Mouse (Mus musculus): ENCODE data around the gene Prame.
"Not testable (repeated sequence)": the region's sequence is repeated elsewhere in the genome, so short reads cannot be mapped to it uniquely, and the experiment has no call there.

Gene Prame

DNA sequence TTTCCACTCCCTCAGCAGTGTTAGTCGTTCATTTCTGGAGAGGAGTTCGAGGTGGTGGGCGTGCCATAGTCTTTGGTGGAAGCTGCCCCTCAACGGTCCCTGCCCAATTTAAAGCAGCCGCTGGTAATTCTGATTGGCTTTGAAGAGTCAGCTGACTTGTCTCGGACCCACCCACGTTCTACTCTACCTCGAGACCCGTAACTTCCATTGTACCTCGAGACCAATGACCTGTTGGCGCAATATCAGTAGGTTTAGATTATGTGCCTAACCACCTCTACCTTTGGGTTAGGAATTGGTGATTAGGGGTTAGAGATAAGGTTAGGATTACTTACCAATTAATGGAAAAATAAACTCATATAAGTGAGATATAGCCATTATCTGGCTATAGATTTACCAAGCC is at the start of gene Prame:
Gene Prame (minus strand): TSS at position 101 of the 400 bp plus-strand sequence.
- DNase-seq, result no peak

DNA sequence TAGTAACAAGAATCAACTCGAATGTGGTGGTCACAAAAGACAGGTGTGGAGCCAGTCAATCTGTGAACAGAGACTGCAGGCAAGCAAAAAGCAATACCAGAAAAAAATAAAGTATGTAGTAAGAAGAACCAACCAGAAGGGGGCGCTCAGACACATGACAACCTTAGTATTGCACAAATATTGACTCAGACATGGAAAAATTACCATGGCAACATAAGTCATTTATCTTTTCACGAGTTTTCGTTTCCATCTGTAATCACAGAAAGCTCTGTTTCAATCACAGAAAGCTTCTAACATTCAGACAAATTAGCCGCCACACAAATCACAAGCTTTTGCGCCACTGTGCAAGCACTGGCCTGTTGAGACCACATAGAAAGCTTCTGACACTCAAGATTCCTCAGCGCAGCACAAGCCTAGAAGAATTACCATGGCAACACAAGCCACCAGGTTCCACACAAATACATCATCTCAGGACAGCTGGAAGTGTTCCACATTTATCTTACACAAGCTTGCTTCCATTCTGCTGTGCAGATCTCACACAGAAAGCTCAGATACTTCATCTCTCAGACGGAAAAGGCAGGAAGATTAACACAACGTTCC is 24.8 kb upstream of the Prame start:
- peak in 1 of 2 experiments; percentile 7 for DNase-seq

DNA sequence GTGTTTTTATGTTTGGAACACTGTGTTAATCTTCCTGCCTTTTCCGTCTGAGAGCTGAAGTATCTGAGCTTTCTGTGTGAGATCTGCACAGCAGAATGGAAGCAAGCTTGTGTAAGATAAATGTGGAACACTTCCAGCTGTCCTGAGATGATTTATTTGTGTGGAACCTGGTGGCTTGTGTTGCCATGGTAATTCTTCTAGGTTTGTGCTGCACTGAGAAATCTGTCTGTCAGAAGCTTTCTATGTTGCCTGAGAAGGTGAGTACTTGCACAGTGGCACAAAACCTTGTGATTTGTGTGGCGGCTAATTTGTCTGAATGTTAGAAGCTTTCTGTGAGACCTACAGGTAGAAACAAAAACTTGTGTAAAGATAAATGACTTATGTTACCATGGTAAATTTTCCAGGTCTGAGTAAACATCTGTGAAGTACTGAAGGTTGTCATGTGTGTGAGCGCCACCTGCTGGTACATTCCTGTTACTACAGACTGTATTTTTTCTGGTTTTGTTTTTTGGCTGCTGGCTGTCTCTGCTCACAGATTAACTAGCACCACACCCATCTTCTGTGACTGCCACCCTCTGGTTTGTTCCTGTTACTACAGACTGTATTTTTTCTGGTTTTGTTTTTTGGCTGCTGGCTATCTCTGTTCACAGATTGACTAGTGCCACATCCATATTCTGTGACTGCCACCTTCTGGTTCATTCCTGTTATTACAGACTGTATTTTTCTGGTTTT is 26.0 kb downstream of the Prame start:
- DNase-seq, result peak in 1 of 2 experiments; percentile 36

DNA sequence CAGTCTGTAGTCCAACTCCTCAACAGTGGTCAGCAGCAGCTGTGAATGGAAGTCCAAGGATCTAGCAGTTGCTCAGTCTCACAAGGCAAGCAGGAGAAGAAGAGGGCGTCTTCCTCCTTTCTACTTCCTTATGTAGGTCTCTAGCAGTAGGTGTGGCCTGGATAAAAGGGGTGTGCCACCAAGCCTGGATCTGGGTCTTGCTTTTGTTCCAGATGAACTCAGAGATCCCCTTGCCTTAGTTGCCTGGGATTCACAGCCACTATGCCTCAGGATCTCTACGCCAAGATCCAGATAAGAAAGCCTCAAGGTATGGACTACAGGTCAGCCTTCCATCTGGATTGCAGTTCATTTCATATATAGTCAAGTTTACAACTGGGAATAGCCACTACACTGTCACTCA is 28.8 kb downstream of the Prame start, which contains the start of gene Nxf7:
Gene Nxf7 (minus strand): TSS at position 101 of the 400 bp plus-strand sequence.
- no peak for DNase-seq

DNA sequence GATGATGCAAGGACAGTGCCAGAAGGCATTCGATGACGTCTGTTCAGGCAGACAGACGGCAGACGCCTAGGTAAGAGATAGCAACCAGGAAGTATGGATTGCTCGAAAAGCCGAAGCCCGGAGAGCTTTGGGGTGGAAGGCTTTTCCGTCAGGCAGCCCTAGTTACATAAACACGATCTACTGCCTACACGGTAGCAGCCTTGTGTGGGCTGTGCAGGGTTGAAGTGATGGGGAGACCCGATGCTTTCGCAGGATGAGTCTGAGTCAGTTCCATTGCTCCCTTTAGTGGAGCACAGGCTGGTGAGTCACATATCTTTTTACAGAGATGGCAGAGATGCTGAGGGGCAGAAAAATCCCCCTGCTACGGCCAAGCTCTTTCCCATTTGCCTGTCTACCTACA is 29.4 kb downstream of the Prame start:
- no peak for DNase-seq

DNA sequence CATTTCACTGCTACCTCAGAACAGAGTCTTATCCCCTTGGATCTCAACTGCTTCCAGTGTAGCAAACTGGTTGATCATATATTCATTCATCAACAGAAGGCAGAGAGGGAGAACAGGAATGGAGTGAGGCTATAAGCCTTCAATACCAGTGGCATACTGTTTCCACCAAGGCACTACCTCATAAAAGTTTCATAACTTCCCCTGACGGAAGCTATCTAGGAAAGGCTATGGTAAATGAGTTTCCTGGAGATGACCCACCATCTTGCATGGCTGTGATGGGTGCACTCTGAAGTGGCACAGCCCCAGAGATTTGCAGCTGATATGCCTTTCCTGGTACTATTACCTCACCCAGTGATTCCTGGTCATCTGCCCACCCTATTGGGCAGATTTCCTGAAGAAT is 51.1 kb downstream of the Prame start:
- DNase-seq, result no peak

DNA sequence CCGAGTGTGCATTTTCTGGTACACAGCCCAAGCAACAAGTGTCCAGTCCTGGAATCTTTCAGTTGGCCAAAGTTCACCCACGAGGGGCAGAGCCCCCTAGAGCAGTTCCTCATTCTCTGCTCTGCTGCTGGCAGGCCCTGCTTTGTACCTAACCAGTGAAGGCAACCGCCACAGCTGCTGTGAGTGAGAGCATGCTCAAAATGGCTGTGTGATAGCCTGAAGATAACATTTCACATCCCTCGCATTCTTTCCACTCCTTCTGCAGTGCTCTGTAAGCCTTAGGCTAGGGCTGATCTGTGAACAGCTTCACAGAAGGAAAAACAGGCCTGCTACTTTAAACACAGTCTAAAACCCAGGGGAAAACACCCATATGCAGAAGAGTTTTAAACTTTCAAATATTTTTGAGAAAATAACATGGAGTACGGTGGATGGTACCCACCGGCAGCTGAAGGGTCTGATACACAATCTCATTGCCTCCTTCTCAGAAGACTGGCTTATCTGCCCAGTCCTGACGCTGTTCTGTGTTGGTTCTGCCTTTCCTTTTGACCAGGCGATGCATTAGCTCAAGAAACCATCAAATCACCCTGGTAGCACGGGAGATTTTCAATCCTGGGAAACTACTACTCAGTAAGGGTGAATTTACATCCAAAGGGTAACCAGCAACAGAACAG is 52.4 kb downstream of the Prame start:
- DNase-seq, result peak in 1 of 2 experiments; percentile 33

DNA sequence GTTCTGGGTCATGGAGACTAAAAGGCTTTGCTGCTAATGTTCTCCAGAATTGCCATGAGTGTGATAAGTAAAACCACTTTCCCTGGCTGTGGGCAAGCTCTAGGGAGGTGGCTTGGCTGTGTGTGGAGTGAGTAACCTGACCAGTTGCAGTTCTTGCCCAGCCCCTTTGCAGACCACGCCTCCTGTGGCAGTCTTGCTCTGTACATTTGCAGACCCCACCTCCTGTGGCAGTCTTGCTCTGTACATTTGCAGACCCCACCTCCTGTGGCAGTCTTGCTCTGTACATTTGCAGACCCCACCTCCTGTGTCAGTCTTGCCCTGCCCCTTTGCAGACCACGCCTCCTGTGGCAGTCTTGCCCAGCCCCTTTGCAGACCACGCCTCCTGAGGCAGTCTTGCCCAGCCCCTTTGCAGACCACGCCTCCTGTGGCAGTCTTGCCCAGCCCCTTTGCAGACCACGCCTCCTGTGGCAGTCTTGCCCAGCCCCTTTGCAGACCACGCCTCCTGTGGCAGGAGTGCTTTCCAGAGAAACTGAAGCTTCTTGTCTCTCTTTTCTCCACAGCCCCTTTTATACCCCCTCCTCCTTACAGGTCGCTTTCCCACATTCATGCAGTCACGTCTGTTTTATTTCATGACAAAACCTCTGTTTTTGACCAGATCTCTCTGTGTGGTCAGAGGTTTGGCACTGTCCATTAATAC is 53.1 kb downstream of the Prame start:
- DNase-seq, result peak; percentile 2 to 45

DNA sequence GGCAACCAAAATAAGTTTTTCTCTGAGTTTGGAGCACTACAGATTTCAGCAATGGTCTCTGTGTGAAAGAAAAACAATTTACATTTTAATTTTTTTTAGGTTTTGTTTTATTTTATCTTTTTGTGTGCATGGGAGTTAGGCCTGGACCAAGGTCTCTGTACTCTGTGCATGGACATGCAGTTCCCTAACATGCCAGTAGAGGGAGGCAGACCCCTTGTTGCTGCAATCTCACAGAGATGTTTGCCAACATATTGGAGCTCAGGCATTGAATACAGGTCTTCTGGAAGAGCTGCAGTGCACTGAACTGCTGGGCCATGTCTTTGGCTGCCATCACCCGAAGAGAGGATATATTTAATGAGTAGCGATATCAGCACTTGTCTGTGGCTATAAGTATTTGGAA is 58.0 kb downstream of the Prame start:
- peak; percentile 48 to 78 for DNase-seq

DNA sequence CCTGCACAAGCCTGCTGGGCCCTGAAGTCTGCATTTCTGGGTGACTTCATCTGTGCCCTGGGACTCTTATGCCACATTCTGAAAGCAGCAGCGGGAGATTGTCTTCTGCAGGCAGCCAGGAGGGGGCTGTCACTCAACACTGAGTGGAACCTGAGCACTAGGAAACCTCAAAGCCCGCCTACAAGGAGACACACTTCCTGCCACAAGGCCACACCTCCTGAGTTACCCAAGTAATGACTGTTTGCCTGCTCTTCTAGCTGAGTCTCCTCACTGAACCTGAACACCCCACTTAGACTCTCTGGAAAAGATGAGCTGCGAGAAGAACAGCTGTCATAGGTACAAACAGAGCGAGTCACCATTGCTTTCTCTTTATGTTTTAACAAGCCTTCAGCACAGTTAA is 62.6 kb downstream of the Prame start:
- not testable (repeated sequence) for DNase-seq
